ENCODE assay signal across 24 mouse cellular contexts in genomic region chr1:162567351-162567750, GRCm38 (mm10). TPM values are rescaled to one million over a fixed set of nuclear protein-coding genes. Genes with fewer than 3 reads are reported as not detected.
DNase-seq lines count a peak whose midpoint lies in the region; ATAC-seq and TF ChIP-seq lines count a peak whose summit lies in the region.
"Had no signal": no experiment of that assay in that cellular context is flagged by ENCODE, and none has a peak within 500 bp of the region (broad histone marks: within the 10 kb centered on the region; RNA-seq: fewer than 3 reads in every experiment).

No protein-coding gene starts in this region.

- H3K9me3 ChIP-seq in neural tube, embryonic 15.5 days (replicated peaks), result no peaks in the 10 kb centered on the region
- H3K9me3 ChIP-seq in limb, embryonic 10.5 days (replicated peaks), result no peaks in the 10 kb centered on the region
- H3K9me3 ChIP-seq: embryonic facial prominence, embryonic 15.5 days; forebrain, embryonic 10.5 days; midbrain, embryonic 12.5 days; stomach, embryonic 15.5 days had no signal

- H3K36me3 ChIP-seq in neural tube, embryonic 15.5 days, result no peaks in the 10 kb centered on the region
- no peaks in the 10 kb centered on the region for H3K36me3 ChIP-seq in limb, embryonic 10.5 days
- H3K36me3 ChIP-seq: embryonic facial prominence, embryonic 15.5 days; forebrain, embryonic 10.5 days; midbrain, embryonic 12.5 days; stomach, embryonic 15.5 days had no signal

- no peaks in the 10 kb centered on the region for H3K27me3 ChIP-seq in neural tube, embryonic 15.5 days (replicated peaks)
- no peaks in the 10 kb centered on the region for H3K27me3 ChIP-seq in limb, embryonic 10.5 days (ENCODE audit: low read depth, poor library complexity, severe bottlenecking)
- H3K27me3 ChIP-seq: embryonic facial prominence, embryonic 15.5 days; midbrain, embryonic 12.5 days; stomach, embryonic 15.5 days had no signal

- H3K4me2 ChIP-seq in neural tube, embryonic 15.5 days, result no peak overlapping the region
- H3K4me2 ChIP-seq: embryonic facial prominence, embryonic 15.5 days; midbrain, embryonic 12.5 days; stomach, embryonic 15.5 days had no signal

- no peak overlapping the region for H3K4me3 ChIP-seq in neural tube, embryonic 15.5 days (replicated peaks)
- no peak overlapping the region for H3K4me3 ChIP-seq in limb, embryonic 10.5 days
- H3K4me3 ChIP-seq in lung, adult 2 months (replicated peaks; ENCODE audit: extremely low read depth, low read depth, low read length), result no peak overlapping the region
- H3K4me3 ChIP-seq: embryonic facial prominence, embryonic 15.5 days; forebrain, embryonic 10.5 days; gastrocnemius, adult 2 months; layer of hippocampus, adult 2 months; midbrain, embryonic 12.5 days; stomach, embryonic 15.5 days had no signal

- peaks cover 12% of the 10 kb centered on the region for H3K4me1 ChIP-seq in neural tube, embryonic 15.5 days
- H3K4me1 ChIP-seq in limb, embryonic 10.5 days, result peaks cover 23% of the 10 kb centered on the region
- H3K4me1 ChIP-seq in lung, adult 2 months (ENCODE audit: control insufficient read depth, insufficient read depth, low read length), result no peaks in the 10 kb centered on the region
- H3K4me1 ChIP-seq: stomach, embryonic 15.5 days had no signal

- 44% methylated on average over 3 of the region's 3 CpGs for WGBS in neural tube, embryonic 15.5 days
- 23% methylated on average over 3 of the region's 3 CpGs for WGBS in limb, embryonic 10.5 days
- WGBS in lung, adult 2 months, result 68% methylated on average over 3 of the region's 3 CpGs

- TF ChIP-seq POLR2A in lung, adult 2 months (IDR thresholded peaks at IDR 0.05; ENCODE audit: borderline replicate concordance, extremely low read depth, low read depth, low read length), result no peak

- H3K27ac ChIP-seq in neural tube, embryonic 15.5 days (replicated peaks), result no peak overlapping the region
- H3K27ac ChIP-seq in limb, embryonic 10.5 days, result peak overlapping the region; percentile 56; the same call in 1 of the 2 replicates
- H3K27ac ChIP-seq: embryonic facial prominence, embryonic 15.5 days; forebrain, embryonic 10.5 days; gastrocnemius, adult 2 months; layer of hippocampus, adult 2 months; liver, embryonic 14.5 days; midbrain, embryonic 12.5 days; stomach, embryonic 15.5 days had no signal

- H3K9ac ChIP-seq in neural tube, embryonic 15.5 days (replicated peaks), result no peak overlapping the region
- H3K9ac ChIP-seq: embryonic facial prominence, embryonic 15.5 days; forebrain, postnatal 0 days; liver, embryonic 14.5 days; midbrain, embryonic 12.5 days; stomach, embryonic 15.5 days had no signal

- no peak for TF ChIP-seq CTCF in lung, adult 2 months (IDR thresholded peaks at IDR 0.05; ENCODE audit: insufficient read depth, low read length)

- DNase-seq in neural tube, embryonic 10.5 days (ENCODE audit: extremely low spot score, low spot score), result peak; percentile 28
- peak; percentile 52 for DNase-seq in embryo, embryonic 11 days
- no peak for DNase-seq in limb, embryonic 10.5 days (ENCODE audit: low spot score)
- DNase-seq in layer of hippocampus, postnatal 10 days (ENCODE audit: low spot score in 2 of 2), result no peak
- no peak for DNase-seq in urinary bladder, postnatal 14 days (ENCODE audit: low spot score)
- DNase-seq in lung, adult 2 months, result no peak
- DNase-seq: adrenal gland, postnatal 10 days; B cell, adult 2 months; cerebellum, adult 11 months; cerebellum, postnatal 10 days; forebrain, postnatal 0 days; gastrocnemius, adult 2 months; heart, postnatal 4 days; kidney, adult 11 months; thymus, adult 18-20 months; thymus, postnatal 4 days had no signal

- ATAC-seq in neural tube, embryonic 15.5 days (ENCODE audit: low FRiP score), result no peak
- ATAC-seq: forebrain, postnatal 0 days; hindbrain, embryonic 16.5 days had no signal

RNA-seq across cellular contexts. Expression of gene Vamp4, which starts 3.0 kb away (rescaled TPM):
- 81.3 and 87.0 TPM in 2 replicates for polyA plus RNA-seq in neural tube, embryonic 15.5 days (2015; fragmentation: Nextera tagmentation; extraction: Ambion mirVana)
- 46.1 and 50.7 TPM in 2 replicates for polyA plus RNA-seq in limb, embryonic 10.5 days (2016; fragmentation: Nextera tagmentation; extraction: Ambion mirVana)
- 10 to 100 TPM; 72.0 to 72.3 TPM for total RNA-seq in layer of hippocampus, postnatal 10 days (2021)
- 10.8 and 13.7 TPM in 2 replicates for polyA plus RNA-seq in lung, adult 2 months (2012; rRNA removed)

RNA-seq across cellular contexts. Expression of gene Mettl13, which starts 19.0 kb away (rescaled TPM):
- polyA plus RNA-seq in neural tube, embryonic 15.5 days (2015; fragmentation: Nextera tagmentation; extraction: Ambion mirVana), result 15.4 and 20.4 TPM in 2 replicates
- 35.0 and 37.0 TPM in 2 replicates for polyA plus RNA-seq in limb, embryonic 10.5 days (2016; fragmentation: Nextera tagmentation; extraction: Ambion mirVana)
- total RNA-seq in layer of hippocampus, postnatal 10 days (2021), result 10 to 100 TPM; 11.6 to 16.1 TPM
- polyA plus RNA-seq in lung, adult 2 months (2012; rRNA removed), result 3.9 and 6.2 TPM in 2 replicates

Comparison
In these comparisons a context has a peak if more than half of its experiments do, and no peak if none do; other contexts are left out.
1. DNase-seq: peak in neural tube, embryonic 10.5 days (single experiment) and embryo, embryonic 11 days (single experiment); none in limb, embryonic 10.5 days (single experiment), layer of hippocampus, postnatal 10 days (0 of 2), urinary bladder, postnatal 14 days (single experiment) and lung, adult 2 months (single experiment).